Mouse (Mus musculus): ENCODE measurements at regions not wholly inside any gene's neighbourhood (a gene's known extent, or its start where the extent isn't known, plus 50 kb on each side); places are given as distances from the start of the nearest gene placed in this dataset.
A peak's percentile ranks its signal among the peaks of the same experiment; 100 is the strongest.

DNA sequence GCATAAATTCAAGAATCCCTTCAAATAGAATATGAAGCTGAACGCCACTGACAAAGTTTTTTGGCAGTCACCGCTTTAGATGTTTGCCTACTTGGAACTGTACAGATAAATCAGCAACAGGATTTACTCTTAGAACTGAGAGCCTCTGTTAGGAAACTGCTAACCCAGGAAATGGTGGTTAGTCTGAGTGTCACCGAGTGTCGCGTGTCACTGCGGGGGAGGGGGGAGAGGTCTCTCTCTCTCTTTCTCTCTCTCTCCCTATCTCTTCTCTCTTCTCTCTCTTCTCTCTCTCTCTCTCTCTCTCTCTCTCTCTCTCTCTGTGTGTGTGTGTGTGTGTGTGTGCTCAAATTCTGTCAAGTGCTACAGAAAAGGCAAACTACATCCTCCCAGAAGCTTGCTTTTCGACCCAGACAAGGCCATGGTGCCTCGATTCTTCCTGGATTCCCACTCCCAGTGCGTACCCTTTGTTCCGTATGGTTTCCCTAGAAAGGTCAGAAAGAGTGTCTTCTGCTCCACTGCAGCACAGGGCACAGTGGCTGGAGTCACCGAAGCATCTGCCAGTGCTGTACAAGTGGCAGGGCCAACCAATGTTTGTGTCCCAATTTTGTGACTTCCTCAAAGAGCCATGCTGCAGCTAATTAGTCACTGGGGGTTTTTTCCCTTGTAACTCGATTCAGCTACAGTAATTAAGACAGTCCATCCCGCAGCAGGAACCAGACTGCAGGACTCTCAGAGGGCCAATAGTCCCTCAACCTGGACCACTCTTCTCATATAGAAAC is 87.0 kb downstream of the Cog6 start:
- peak in 1 of 2 experiments; percentile 4 for DNase-seq (ENCODE audit: low read depth in 1 of 2, low spot score in 2 of 2)

DNA sequence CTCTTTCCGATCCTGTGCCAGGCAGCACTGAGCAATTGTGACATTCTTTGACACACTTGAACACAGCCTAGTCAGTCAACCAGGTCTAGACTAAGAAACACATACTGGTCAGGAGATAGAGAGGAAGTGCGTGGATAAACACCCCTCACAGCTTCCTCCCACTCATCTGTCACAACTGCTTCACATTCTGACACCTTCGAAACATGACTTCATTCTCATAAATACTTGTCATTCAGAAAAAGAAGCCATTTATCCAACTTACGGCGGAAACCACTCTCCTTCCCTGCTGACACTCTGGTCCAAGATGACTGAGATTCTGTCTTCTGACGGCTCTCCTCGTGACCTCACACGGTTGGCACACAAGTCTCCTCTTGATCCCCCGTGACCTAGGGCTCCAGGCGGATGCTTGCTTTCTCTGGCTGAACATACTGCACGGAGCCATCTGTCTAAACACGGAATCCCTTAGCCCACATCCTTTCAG is 89.6 kb downstream of the Cog6 start:
- DNase-seq (ENCODE audit: low read depth in 1 of 2, low spot score in 2 of 2) = no peak

DNA sequence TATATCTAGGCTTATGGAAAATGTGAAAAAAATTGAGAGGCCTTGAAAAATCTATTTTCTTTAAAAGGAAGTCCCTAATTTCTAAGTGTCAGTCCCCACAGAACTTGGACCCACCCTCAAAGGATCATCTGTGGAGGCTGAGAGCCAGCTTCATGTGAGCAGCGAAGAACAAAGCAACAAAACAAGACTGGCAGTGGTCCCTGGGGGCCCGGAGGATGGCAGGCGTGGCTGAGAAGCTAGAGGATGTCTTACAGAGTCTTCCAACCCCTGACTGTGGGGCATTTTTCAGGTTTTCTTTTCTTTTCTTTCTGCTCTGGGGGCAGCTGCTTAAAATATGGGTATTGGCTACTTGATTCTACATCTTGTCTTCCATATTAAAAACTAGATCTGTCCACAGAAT is 90.5 kb downstream of the Cog6 start:
- DNase-seq (ENCODE audit: low read depth in 1 of 2, low spot score in 2 of 2) = no peak

DNA sequence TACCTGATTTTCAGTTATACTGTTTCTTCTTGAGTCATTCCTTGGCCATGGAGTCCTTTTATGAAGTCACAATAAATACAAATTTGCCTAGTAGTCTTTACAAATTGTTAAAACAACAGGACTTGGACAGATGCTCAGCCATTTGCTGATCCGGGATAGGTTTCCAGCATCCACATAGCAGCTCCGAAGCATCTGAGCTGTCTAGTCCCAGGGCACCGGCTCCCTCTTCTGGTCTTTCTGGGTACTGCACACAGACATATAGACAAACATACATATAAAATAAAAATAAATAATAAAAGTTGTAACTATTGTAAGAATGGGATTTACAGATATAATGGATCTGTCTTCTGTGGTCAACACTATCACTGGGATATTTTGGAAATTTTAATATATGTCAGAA is 91.8 kb downstream of the Cog6 start:
- peak in 1 of 2 experiments; percentile 19 for DNase-seq (ENCODE audit: low read depth in 1 of 2, low spot score in 2 of 2)

DNA sequence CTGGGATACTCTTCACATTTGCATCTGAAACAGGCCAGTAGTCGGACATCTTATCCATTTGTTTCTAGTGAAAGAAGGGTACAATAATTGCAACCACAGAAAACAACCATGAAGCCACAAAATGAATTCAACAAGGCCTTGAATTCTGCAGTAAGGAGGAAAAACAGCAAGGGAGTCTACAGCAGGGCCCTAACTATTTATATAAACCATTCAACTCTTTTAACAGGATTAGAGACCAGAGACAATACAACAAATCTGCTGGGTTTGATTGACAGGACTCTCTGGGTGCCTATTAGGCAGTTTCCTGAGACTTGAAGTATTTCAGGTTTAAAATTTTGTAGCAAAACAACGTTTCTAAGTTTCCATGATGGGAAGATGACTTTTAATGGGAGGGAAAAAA is 92.4 kb downstream of the Cog6 start:
- DNase-seq (ENCODE audit: low read depth in 1 of 2, low spot score in 2 of 2) = no peak

DNA sequence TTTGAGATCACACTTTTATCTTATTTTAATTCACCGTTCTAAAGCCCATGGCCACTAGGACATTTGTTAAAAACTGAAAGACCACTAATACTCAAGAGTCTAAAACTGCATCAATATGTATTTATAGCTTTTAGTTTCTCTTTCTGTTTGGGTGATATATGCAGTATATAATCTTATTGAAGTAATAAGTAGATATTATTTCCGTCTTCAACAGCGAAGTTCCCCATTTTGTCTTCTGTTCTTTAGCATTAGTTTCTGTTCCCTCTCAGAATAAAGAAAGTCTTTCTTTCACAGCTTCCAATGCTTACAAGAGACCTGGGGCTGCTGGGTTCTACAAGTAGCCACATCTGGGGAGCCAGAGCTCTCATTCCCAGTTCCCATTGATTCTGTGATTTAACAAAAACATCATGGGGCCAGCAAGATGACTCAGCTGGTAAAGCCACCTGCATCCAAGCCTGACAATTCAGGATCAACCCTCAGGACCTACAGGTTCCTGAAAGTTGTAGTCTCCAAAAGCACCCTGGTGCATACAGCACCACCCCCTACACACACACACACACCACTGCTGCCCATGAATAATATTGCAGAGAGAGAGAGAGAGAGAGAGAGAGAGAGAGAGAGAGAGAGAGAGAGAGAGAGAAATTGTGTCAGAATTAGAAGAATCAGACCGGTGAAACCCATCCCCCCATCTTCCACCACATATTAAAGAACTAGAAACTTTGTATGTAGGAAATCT is 93.0 kb downstream of the Cog6 start:
- DNase-seq (ENCODE audit: low read depth in 1 of 2, low spot score in 2 of 2) = no peak

DNA sequence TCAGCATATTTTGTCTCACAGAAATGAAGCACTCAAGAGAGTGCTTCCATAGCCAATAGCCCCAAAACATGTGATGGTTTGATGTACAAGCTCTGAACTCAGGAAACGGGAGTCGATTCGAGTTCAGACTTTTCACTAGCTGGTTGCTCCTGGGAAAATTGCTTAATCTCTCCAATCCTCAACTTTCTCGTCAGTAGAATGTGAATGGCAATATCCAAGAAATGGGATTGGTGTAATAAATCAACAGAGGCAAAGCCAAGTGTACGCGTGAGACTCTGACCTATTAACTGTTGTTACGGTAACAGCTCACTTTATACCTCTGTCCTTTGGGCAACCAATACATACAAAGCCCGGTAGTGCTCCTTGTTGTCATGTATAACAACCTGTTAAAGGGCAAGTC is 94.6 kb downstream of the Cog6 start:
- DNase-seq (ENCODE audit: low read depth in 1 of 2, low spot score in 2 of 2) = no peak

DNA sequence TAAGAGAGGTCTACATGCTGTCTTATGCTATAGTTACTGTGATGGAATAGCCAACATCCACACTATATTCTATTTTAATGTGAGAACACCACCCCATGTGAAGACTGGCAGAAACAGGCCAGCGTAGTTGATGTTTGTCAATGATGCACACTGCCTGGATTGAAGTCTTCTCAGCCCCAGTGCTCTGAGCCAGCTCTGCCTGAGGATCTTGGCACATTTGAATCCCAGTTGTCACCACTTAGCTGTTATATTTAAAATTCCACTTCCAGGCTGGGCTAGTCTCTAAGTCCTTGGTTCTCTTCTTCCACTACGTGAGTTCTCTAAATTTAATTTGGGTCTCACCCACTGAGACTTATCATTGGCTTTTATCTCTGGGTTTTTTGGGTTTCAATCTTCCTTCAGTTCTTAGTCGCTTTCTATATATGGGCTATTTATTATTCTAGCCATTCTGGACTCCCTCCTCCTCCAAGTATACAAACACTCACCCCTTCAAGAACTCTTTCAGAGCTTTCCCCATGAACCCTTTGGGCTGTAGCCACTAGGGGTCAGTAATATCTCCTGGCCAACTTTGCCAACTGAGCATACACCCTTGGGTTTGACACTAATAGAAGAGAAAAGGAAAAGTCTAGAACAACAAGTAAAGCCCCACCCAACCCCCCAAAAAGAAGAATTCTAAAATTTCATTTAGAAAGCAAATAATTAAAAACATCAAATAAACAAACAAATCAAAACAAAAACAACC is 110.0 kb downstream of the Cog6 start:
- DNase-seq (ENCODE audit: low read depth in 1 of 2, low spot score in 2 of 2) = no peak

DNA sequence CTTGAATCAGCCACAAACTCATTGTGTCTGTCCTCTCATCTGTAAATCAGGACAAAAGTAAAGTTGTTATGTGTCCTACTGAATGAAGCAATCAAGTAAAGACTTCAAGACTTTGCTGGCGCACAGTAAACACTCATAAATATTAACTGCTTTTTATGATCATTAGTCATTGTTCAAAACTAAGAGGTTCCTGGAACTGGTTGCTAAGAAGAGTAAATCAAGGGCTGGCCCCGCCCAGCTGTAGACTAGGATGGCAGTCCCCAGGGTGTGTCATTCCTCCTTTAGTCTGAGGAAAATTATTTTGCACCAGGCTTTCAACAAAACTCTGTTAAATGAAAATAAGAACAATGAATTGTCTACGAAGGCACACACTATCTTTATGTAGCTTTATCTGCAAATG is 113.0 kb downstream of the Cog6 start:
- DNase-seq (ENCODE audit: low read depth in 1 of 2, low spot score in 2 of 2) = no peak

DNA sequence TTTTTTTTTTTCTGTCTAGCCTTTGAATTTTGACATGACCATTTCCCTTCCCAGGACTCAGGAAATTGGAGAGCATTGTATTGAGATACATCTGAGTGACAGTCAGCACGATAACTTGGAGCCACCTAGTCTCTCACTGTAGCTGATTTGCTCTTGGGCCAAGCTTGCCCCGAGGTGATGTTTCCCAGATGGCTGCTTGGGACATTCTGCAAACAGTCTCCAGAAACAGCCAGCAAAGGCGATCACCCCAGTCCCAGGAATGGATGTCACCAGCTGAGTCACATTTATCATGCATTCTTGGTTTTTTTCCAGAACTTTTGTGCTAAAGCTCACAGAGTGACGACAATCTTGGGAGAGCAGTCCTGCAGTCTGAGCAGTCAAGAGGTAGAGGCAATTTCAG is 119.4 kb downstream of the Cog6 start:
- no peak for DNase-seq (ENCODE audit: low read depth in 1 of 2, low spot score in 2 of 2)

DNA sequence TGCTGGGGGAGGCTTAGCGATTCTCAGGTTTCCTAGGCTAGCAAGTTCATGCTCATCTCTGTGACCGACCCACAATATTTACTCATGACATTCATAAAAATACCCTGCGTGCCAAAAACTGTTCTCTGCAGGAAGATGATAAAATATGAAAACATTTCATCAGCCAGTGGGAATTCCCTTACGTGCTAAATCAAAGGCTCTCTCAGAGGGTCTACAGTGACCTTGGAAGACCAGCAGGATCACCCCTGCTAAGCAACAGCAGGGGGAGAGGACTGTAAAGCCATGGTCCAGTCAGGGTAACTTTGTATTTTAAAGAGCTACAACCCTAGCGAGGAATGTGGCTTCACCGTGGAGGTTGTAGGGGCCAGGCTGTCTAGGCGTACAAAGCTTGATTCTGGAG is 120.6 kb downstream of the Cog6 start:
- DNase-seq (ENCODE audit: low read depth in 1 of 2, low spot score in 2 of 2) = no peak

DNA sequence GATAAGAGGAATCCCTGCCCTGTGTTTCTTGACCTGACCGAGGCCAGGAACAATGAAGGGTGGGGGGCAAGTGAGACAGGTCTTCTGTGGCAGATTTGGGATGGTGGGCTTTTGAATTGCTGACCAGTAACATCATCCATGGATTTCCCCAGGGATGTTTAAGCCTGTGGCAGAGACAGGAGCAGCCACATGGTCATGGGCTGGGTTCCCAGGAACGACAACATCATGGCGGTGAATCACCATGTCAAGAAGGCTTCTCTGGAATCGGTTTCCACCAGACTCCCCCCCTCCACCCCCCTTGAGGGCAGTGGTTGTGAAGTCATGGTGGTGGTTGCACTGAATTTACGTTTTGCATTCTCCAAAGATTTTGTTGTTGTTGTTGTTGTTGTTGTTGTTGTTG is 121.3 kb downstream of the Cog6 start:
- DNase-seq (ENCODE audit: low read depth in 1 of 2, low spot score in 2 of 2) = no peak

DNA sequence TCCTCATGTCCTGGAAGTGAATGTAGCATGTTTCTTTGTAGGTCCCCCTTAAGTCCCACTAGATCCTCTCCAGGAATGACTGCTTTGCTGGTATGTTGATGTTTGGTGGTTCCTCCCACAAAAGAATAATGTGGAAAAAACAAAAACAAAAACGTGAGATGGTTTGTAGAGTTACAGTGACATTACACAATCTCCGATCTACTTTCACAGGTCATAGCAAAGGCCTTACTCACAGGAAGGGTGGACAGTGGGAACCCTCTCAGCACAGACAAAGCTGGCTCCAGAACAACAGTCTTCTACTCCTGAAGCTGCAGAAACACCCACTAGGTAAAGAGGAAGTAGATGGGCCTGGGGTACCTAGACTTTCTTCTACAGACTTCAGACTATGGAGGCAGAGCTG is 122.2 kb downstream of the Cog6 start:
- DNase-seq (ENCODE audit: low read depth in 1 of 2, low spot score in 2 of 2) = no peak

DNA sequence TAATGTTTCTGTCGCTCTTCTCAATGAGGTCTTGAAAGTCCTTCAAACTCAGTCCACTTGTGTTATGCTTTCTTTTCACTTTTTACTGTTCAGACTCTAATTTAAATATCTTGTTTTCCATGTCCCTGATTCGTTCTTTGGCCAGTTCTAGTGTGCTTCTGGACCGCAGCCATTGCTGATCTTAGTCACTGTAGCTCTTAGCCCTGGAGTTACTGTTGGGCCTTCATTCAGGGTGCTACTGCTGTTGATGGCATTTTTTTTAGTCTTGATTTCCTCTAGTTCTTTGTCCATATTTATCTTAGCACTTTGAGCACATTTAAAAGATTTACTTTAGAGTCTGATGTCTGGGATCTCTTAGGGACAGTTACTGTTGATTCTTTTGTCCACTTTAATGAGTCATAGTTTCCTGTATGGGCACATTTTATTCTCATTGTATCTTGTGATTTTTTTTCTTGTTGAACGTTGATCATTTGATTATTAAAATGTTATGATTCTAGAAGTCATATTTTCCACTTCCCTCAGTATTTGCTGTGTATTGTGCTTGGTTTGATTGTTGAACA is 127.8 kb downstream of the Cog6 start:
- no peak for DNase-seq (ENCODE audit: low read depth in 1 of 2, low spot score in 2 of 2)

DNA sequence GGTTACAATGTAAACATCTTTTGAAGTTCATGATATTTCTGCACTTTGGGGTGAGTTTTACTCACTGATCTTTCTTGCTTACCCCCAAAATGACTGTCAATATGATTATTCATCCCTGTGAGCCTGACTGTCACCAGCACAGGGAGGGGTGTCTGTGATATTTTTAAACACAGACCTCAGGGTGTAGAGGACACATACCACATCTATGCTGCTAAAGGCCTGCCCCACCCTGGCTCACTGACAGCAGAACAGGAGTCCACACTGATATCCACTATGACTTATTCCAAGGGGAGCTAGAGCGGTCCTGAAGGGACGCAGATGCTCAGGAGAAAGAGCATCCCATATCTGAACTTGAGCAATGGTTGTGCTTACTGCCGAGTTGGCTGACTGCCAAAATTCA is 135.1 kb downstream of the Cog6 start:
- no peak for DNase-seq (ENCODE audit: low read depth in 1 of 2, low spot score in 2 of 2)

DNA sequence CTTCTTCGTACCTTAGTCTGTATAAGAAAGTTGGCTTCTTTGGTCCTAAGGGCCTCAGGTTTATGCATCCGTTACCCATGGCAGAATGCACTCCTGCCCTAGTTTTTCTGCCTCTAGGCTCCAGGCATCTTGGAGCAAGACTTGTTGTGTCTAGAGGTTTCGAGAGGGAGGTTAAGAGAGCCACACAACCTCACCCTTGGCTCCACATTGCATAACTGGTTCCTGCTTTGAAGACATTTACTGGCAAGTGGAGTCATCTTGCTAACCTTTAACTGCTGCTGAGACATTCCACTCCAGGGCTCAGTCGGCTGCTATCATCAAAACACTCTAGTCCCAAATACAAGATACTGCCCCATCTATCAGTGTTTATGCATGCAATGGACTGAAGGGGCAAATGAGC is 135.9 kb downstream of the Cog6 start:
- no peak for DNase-seq (ENCODE audit: low read depth in 1 of 2, low spot score in 2 of 2)

DNA sequence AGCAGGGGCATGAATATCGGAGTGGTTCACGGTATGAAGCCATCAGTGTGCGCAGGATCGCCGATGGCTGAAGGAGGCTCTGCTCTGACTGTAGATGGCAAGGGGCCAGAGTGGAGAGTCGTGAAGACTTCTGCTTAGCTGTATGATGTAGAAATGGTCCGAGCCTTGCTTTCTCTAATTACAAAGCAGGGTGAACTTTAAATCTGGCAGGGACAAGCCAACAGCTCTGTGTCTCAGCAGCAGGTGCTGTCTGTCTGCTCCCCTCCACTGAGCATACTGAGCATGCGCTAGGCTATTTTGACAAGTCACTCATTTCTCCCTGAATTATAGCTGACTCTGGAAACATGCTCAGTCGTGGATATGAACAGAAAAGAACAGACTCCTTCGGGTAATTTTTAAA is 137.3 kb downstream of the Cog6 start:
- no peak for DNase-seq (ENCODE audit: low read depth in 1 of 2, low spot score in 2 of 2)

DNA sequence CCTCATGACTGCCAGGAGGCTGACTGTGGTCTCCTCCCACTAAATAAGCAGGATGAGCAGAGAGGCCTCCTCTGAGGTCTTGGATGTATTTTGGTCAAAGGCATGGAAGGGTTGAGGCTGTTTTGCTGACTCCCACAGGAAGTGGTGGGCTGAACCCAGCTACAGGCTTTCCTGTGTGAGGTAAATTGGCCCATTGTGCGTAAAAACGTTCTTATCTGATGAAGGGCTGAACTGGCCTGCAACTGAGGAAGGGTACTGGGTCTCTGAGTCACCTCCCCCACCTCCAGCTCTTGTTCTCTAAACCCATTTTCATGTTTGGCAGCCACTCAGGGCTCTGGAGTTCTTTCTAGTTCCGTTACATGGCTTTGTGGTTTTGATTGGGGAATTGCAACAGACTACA is 138.7 kb downstream of the Cog6 start:
- peak in 1 of 2 experiments; percentile 5 for DNase-seq (ENCODE audit: low read depth in 1 of 2, low spot score in 2 of 2)

DNA sequence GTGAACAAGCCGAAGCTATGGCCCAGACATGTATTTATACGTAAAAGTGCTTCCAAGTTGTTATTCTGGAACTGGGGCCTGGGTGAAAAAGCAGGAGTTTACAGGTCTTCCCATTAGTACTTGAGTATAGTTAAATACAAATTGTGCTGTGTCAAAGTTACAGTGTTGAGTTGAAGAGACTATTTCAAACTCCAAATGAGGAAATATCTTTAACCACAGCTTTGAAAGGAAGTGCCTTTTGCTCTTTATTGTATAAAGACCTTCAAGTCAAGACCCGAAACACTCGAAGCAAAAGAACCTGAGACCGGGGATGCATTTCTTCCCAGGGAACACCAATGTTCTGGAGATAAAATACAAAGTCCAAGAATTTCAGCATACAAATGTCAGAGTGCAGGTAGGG is 144.8 kb downstream of the Cog6 start:
- DNase-seq (ENCODE audit: low read depth in 1 of 2, low spot score in 2 of 2) = no peak

DNA sequence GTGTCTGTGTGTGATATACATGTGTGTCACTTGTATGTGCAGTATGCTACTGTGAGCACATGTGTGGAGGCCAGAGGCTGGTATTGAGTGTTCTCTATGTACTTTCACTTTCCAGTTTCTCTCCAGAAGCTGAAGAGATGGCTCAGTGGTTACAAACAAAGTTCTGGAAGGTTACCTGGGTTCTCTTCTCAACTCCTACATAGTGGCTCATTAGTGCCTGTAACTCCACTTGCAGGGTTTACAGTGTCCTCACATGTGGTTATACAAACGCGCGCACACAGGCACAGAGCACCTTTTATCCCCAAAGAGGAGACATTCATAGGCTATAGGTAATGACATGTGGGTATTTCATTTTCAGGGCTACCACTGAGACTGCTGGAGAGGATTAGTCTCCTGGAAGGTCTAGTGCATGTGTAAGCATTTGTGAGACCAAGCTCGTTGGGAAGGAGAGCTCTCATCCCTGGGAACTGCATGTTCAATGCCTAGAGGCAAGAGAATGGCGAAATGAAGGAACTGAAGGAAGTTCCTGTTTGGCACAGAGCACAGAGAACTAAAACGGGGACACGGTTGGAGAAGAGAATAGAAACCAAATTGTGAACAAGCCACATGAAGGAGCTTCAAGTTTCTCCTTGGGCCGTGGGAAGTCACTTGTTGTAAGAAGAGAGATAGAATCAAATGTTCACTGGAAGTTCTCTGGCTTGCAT is 153.7 kb downstream of the Cog6 start:
- DNase-seq (ENCODE audit: low read depth in 1 of 2, low spot score in 2 of 2) = no peak

DNA sequence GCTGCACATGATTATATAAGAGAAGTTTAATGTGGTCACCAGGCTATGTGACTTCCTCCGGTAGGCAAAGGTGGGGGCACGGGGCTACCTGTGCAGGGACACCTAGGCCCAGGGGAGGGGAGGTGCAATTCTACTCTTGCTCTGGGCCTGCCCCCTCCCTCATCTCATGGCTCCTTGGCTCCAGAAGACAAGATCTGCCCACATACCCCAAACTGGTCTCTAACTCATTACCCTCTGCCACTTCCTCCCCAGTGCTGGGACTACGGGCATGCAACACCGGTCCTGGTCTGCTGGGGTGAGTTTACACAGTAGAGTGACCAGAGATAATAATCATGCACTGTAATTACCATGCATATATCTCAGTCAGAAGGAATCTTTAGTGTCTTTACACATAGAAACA is 155.0 kb downstream of the Cog6 start:
- no peak for DNase-seq (ENCODE audit: low read depth in 1 of 2, low spot score in 2 of 2)
